Mouse (Mus musculus) liver, embryonic 14.5 days (tissue): ENCODE measurements around the gene Egfem1.

Experiments used
- CTCF ChIP-seq: IDR thresholded peaks from 2 replicates; pipeline ENCODE4 v1.5.1; 2016; ENCODE audit warnings: antibody characterized with exemption, low read depth, control low read depth
- EP300 ChIP-seq: IDR thresholded peaks from 2 replicates; pipeline ENCODE4 v1.6.1; 2016; ENCODE audit warnings: antibody characterized with exemption, low read depth

DNA sequence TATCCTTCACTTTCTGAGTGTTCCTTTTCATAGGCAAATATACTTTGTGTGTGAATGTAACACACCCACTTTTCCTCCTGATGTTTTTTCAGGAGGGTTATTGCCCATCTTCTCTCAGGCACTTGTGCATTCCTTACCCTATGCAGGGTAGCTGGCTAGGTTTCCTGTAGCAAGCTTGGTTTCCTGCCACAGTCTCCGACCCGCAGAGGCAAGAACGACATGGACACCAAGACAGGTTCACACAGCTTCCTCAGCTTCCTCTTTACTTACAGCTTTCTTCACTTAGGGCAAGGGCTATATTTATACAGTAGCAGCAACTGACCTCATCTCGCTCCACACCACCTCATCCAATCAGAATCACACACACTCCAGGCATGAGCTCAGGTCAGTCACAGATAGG is 10.5 kb upstream of the Egfem1 start:
- TF ChIP-seq CTCF (no peak), EP300 (no peak)
